Mouse (Mus musculus) embryonic fibroblast, embryonic 13.5 days (primary cell): ENCODE data around the gene Pck2. TPM values are rescaled to one million over a fixed set of nuclear protein-coding genes. Genes with fewer than 3 reads are reported as not detected.

ENCODE experiments used
- H3K27ac ChIP-seq: 2 replicates; pipeline ENCODE4 v1.5.1; 2012; ENCODE audit warnings: low read length, control low read depth, inconsistent platforms; ENCODE audit not compliant: insufficient read depth
- H3K4me1 ChIP-seq: 2 replicates; pipeline ENCODE4 v1.6.1; 2011; ENCODE audit warnings: low read length; ENCODE audit not compliant: control insufficient read depth, insufficient read depth
- H3K4me3 ChIP-seq: 2 replicates; pipeline ENCODE4 v1.5.1; 2011; ENCODE audit warnings: mild to moderate bottlenecking, control low read depth, low read length; ENCODE audit not compliant: insufficient read depth
- CTCF ChIP-seq: IDR thresholded peaks from 2 replicates; pipeline ENCODE4 v1.5.1; 2011; ENCODE audit warnings: mild to moderate bottlenecking, control low read depth, low read length, moderate library complexity, borderline replicate concordance; ENCODE audit not compliant: insufficient read depth
- POLR2A ChIP-seq: IDR thresholded peaks from 2 replicates; pipeline ENCODE4 v1.6.1; 2011; ENCODE audit warnings: low read depth, mild to moderate bottlenecking, control low read depth, low read length, moderate library complexity
- polyA plus RNA-seq: library from polyadenylated mRNA; stranded (reverse); fragments of >200 nt; gene quantifications from 2 replicates; pipeline ENCODE4 v1.2.4, GENCODE M21; 2011; ENCODE audit warnings: low read depth; ENCODE audit not compliant: missing spikeins, insufficient read length

Pck2 gene
- polyA plus RNA-seq, 1 experiment, result 151 TPM

- Histone ChIP-seq H3K27ac (no peak overlapping the region), H3K4me3 (no peak overlapping the region)
- TF ChIP-seq POLR2A, result no peak
- no peak for TF ChIP-seq CTCF
Observed at GRCm38 (mm10) chr14:55598521-55599390, 58.7 kb downstream of the Pck2 start.

More at GRCm38 (mm10) chr14:55598521-55599390, 58.7 kb downstream of the Pck2 start:
- no peaks in the 10 kb centered on the region for H3K4me1 ChIP-seq

Other genes with a start within 250 kb of the Pck2 start
- 39.6 and 51.8 TPM in 2 replicates for gene Dhrs4, start 61.5 kb upstream of the Pck2 start, polyA plus RNA-seq
- 0.77 and 2.9 TPM in 2 replicates for gene Carmil3, start 49.6 kb upstream of the Pck2 start, polyA plus RNA-seq
- not detected in 2 replicates for gene Cpne6, start 29.8 kb upstream of the Pck2 start, polyA plus RNA-seq
- not detected in 2 replicates for gene Nrl, start 15.3 kb upstream of the Pck2 start, polyA plus RNA-seq
- gene Dcaf11, start 19.7 kb downstream of the Pck2 start, polyA plus RNA-seq, result 19.4 and 20.7 TPM in 2 replicates
- not detected in 2 replicates for gene A730061H03Rik, start 20.1 kb downstream of the Pck2 start, polyA plus RNA-seq
- not detected in 2 replicates for gene Fitm1, start 35.4 kb downstream of the Pck2 start, polyA plus RNA-seq
- gene Psme1, start 37.9 kb downstream of the Pck2 start, polyA plus RNA-seq, result 87.2 and 116 TPM in 2 replicates
- 8.9 and 10.0 TPM in 2 replicates for gene Emc9, start 45.0 kb downstream of the Pck2 start, polyA plus RNA-seq
- 169 and 242 TPM in 2 replicates for gene Psme2, start 50.8 kb downstream of the Pck2 start, polyA plus RNA-seq
- 17.0 and 24.7 TPM in 2 replicates for gene Rnf31, start 51.4 kb downstream of the Pck2 start, polyA plus RNA-seq
- 24.2 and 33.2 TPM in 2 replicates for gene Irf9, start 63.3 kb downstream of the Pck2 start, polyA plus RNA-seq
- gene Rec8, start 77.8 kb downstream of the Pck2 start, polyA plus RNA-seq, result 0.65 TPM in 1 of 2 replicates, not detected in the other
- 131 and 143 TPM in 2 replicates for gene Ipo4, start 95.7 kb downstream of the Pck2 start, polyA plus RNA-seq
- 13.1 and 22.2 TPM in 2 replicates for gene Gm49378, start 97.6 kb downstream of the Pck2 start, polyA plus RNA-seq
- 77.1 and 90.9 TPM in 2 replicates for gene Tm9sf1, start 103.5 kb downstream of the Pck2 start, polyA plus RNA-seq
- gene Tssk4, start 109.9 kb downstream of the Pck2 start, polyA plus RNA-seq, result 0.73 and 0.81 TPM in 2 replicates
- gene Mdp1, start 120.2 kb downstream of the Pck2 start, polyA plus RNA-seq, result 28.9 and 30.0 TPM in 2 replicates
- 33.6 and 34.1 TPM in 2 replicates for gene Gmpr2, start 131.7 kb downstream of the Pck2 start, polyA plus RNA-seq
- gene Nedd8, start 131.9 kb downstream of the Pck2 start, polyA plus RNA-seq, result 287 and 295 TPM in 2 replicates
- 19.7 and 20.8 TPM in 2 replicates for gene Tinf2, start 141.6 kb downstream of the Pck2 start, polyA plus RNA-seq
- 0.25 and 0.32 TPM in 2 replicates for gene Tgm1, start 173.7 kb downstream of the Pck2 start, polyA plus RNA-seq
- gene Rabggta, start 182.0 kb downstream of the Pck2 start, polyA plus RNA-seq, result 11.5 and 16.3 TPM in 2 replicates
- 55.1 and 61.6 TPM in 2 replicates for gene Dhrs1, start 205.4 kb downstream of the Pck2 start, polyA plus RNA-seq
- gene Nop9, start 205.4 kb downstream of the Pck2 start, polyA plus RNA-seq, result 36.4 and 37.5 TPM in 2 replicates
- 0.95 TPM in 1 of 2 replicates, not detected in the other for gene Cideb, start 218.2 kb downstream of the Pck2 start, polyA plus RNA-seq
- gene Ltb4r2, start 221.2 kb downstream of the Pck2 start, polyA plus RNA-seq, result 2.0 TPM in 2 replicates
- gene Ltb4r1, start 225.7 kb downstream of the Pck2 start, polyA plus RNA-seq, result 0.82 and 1.0 TPM in 2 replicates
- 8.7 and 18.0 TPM in 2 replicates for gene Adcy4, start 243.8 kb downstream of the Pck2 start, polyA plus RNA-seq
- 109 and 141 TPM in 2 replicates for gene Ripk3, start 248.6 kb downstream of the Pck2 start, polyA plus RNA-seq